Mouse (Mus musculus) hindbrain, embryonic 15.5 days (tissue): ENCODE measurements around the gene Kncn. TPM values are rescaled to one million over a fixed set of nuclear protein-coding genes. Genes with fewer than 3 reads are reported as not detected.
A peak's percentile ranks its signal among the peaks of the same experiment; 100 is the strongest.

ENCODE experiments used
- ATAC-seq: fragments of 200-750 bp; cut with Nextera tagmentation; 2 replicates; pipeline ENCODE4 v1.8.0; 2017; ENCODE audit warnings: low read depth, moderate number of reproducible peaks, moderate TSS enrichment; ENCODE audit not compliant: low FRiP score
- H3K27ac ChIP-seq: fragments of 300-500 bp; sonication (generic); replicated peaks from 2 replicates; pipeline ENCODE4 v1.5.1; 2015; ENCODE audit warnings: mild to moderate bottlenecking, inconsistent platforms
- H3K27me3 ChIP-seq: fragments of 300-500 bp; sonication (generic); 2 replicates; pipeline ENCODE4 v1.6.1; 2015; ENCODE audit warnings: control low read depth, inconsistent platforms
- H3K36me3 ChIP-seq: fragments of 300-500 bp; sonication (generic); 2 replicates; pipeline ENCODE4 v1.6.1; 2015; ENCODE audit warnings: control low read depth, inconsistent platforms
- H3K4me1 ChIP-seq: fragments of 300-500 bp; sonication (generic); replicated peaks from 2 replicates; pipeline ENCODE4 v1.6.1; 2015; ENCODE audit warnings: control low read depth, inconsistent platforms
- H3K4me2 ChIP-seq: fragments of 300-500 bp; sonication (generic); 2 replicates; pipeline ENCODE4 v1.6.1; 2015; ENCODE audit warnings: moderate library complexity, mild to moderate bottlenecking, inconsistent platforms
- H3K4me3 ChIP-seq: fragments of 300-500 bp; sonication (generic); 2 replicates; pipeline ENCODE4 v1.5.1; 2015; ENCODE audit warnings: mild to moderate bottlenecking, inconsistent platforms
- H3K9ac ChIP-seq: fragments of 300-500 bp; sonication (generic); 2 replicates; pipeline ENCODE4 v1.6.1; 2015; ENCODE audit warnings: inconsistent platforms
- H3K9me3 ChIP-seq: fragments of 300-500 bp; sonication (generic); 2 replicates; pipeline ENCODE4 v1.6.1; 2016; ENCODE audit warnings: control low read depth, inconsistent platforms
- WGBS: fragments of 180-500 bp; shearing (Covaris S2); methylation state at CpG from one replicate; pipeline ENCODE4 v1.1.7; 2015; 5-methylcytosine and 5-hydroxymethylcytosine counted together
- polyA plus RNA-seq: library from polyadenylated mRNA; unstranded; fragments of >200 nt; fragmentation: Nextera tagmentation; extraction: Ambion mirVana; gene quantifications from 2 replicates; pipeline ENCODE4 v1.2.1, GENCODE M21; 2015

Kncn gene
- polyA plus RNA-seq, 1 experiment from 2014 or later: 0.14 TPM

GRCm38 (mm10) chr4:115882195-115882594 lies 2.0 kb upstream of the Kncn start:
- ATAC-seq: no peak
- WGBS: 60% methylated on average over 4 of the region's 4 CpGs
- Histone ChIP-seq H3K27me3 (no peaks in the 10 kb centered on the region), H3K27ac (no peak overlapping the region), H3K9me3 (no peaks in the 10 kb centered on the region), H3K9ac (no peak overlapping the region), H3K4me3 (no peak overlapping the region), H3K36me3 (no peaks in the 10 kb centered on the region), H3K4me1 (peaks cover 42% of the 10 kb centered on the region), H3K4me2 (no peak overlapping the region)

DNA sequence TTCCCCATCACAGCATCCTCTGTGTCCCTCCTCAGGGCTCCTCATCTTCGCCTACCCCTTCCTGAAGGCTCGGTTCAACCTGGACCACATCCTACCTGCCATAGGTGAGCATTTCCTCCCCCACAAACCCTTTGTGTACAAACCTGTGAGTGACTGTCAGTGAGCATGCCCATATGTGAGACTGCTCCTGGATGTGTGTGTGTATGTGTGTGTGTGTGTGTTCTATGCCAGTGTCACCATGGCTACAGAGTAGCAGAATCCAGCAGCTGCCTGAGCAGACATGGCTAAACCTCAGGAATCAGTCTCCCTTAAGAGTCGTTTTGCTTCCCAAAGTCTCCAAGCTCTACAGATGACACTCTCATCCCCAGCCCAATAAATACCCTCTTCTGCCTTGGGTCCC lies 1.6 kb downstream of the Kncn start:
- WGBS: 70% methylated on average over 3 of the region's 3 CpGs
- Histone ChIP-seq H3K27ac (peak overlapping the region; percentile 58), H3K27me3 (peaks cover 25% of the 10 kb centered on the region), H3K9ac (no peak overlapping the region), H3K4me2 (no peak overlapping the region), H3K9me3 (no peaks in the 10 kb centered on the region), H3K4me3 (no peak overlapping the region), H3K36me3 (no peaks in the 10 kb centered on the region), H3K4me1 (peaks cover 30% of the 10 kb centered on the region)
- peak; percentile 77 for ATAC-seq

DNA sequence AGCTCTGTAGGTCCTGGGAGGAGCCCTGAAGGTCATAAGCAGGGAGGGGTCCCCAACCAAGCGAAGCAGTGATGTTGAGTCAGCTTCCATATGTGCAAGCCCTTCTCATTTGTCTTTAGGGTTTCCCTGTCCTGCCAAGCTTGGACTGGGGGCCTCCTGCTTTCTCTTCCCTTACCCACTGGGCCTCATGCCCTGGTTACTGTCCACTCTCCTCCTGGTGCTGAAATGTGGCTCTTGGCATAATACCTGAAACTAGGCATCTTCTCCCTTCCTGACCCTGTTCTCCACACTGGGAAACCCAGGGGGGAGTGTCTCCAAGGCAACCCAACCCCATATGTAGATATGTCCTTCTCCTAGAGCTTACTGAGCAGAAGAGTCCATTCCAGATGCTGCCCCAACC lies 2.7 kb downstream of the Kncn start:
- no peak overlapping the region for H3K4me2 ChIP-seq
- no peak overlapping the region for H3K4me3 ChIP-seq
- no peak overlapping the region for H3K9ac ChIP-seq
- 65% methylated on average over 1 of the region's 1 CpGs for WGBS
- H3K9me3 ChIP-seq: no peaks in the 10 kb centered on the region
- no peaks in the 10 kb centered on the region for H3K36me3 ChIP-seq
- no peak overlapping the region for H3K27ac ChIP-seq
- peaks cover 20% of the 10 kb centered on the region for H3K4me1 ChIP-seq
- no peak for ATAC-seq
- H3K27me3 ChIP-seq: peaks cover 34% of the 10 kb centered on the region

DNA sequence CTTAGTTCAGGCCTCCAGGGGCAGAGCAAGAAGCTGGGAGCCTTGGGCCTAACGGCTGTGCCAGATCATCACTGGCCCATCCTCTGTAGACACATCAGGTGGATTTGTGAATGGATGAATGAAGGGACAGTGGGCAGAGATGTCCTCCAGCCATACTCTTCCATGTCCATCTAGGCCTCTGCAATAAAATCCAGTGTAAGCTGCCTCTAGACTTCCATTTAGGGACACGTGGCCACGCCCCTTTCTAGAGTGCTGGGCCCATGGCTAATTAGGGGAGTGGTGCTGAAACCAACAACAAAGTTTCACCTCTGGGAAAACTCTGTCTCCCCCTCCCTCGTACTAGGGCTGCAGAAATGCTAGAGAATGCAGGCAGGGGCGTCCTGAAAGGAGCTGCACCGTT lies 5.9 kb downstream of the Kncn start:
- H3K27me3 ChIP-seq: peaks cover 39% of the 10 kb centered on the region
- H3K4me1 ChIP-seq: peaks cover 17% of the 10 kb centered on the region
- H3K4me2 ChIP-seq: peak overlapping the region; percentile 70
- H3K9me3 ChIP-seq: no peaks in the 10 kb centered on the region
- ATAC-seq: no peak
- WGBS: 10% methylated on average over 6 of the region's 6 CpGs
- peak overlapping the region; percentile 32 for H3K4me3 ChIP-seq
- H3K9ac ChIP-seq: no peak overlapping the region; the same call in 1 of the 2 replicates
- H3K36me3 ChIP-seq: no peaks in the 10 kb centered on the region
- no peak overlapping the region for H3K27ac ChIP-seq

DNA sequence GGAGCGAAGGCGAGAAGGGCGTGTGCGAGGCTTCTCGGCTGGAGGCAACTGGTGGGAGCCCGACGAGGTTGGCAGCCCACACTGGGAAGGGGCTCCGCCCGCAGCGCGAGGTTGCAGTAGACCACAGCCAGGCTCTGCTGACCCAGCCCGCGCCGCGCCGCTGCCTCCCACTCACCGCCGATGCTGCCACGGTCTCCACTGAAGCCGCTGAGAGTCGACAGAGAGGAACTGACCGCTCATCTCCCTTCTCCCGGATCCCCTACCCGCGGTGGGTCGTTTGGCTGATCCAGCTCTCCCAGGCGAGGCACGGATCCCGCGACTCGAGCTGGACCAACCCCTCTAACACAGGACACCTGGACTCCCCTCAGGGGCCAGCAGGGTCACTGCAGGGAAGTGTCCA lies 6.4 kb downstream of the Kncn start, which contains the start of gene 6430628N08Rik:
Gene 6430628N08Rik (plus strand): TSS at position 113 of the 400 bp plus-strand sequence.
- 2% methylated on average over 28 of the region's 31 CpGs for WGBS
- no peak within 1 kb of the TSS; the same call in 1 of the 2 replicates for H3K9ac ChIP-seq

DNA sequence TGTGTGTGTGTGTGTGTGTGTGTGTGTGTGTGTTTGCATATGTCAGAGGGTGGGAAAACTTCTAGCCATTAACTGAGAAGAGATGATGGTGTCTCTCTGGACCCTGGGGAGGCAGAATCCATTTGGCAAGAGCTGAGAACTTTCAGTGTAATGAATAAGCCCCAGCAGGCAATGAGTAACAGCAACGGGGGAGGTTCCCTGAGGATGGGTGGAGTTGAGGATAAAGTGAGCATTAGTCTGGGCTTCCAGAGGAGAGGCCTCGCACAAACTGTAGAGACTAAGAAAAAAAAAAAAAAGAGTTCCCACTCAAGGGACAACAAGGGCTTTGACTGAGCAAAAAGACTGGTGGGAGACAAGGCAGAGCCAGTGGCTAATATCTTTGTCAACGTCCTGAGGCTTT lies 10.1 kb downstream of the Kncn start:
- 10% methylated on average over 3 of the region's 3 CpGs for WGBS
- H3K9me3 ChIP-seq: no peaks in the 10 kb centered on the region
- H3K4me3 ChIP-seq: no peak overlapping the region
- H3K36me3 ChIP-seq: no peaks in the 10 kb centered on the region
- H3K4me1 ChIP-seq: peaks cover 17% of the 10 kb centered on the region
- no peak overlapping the region for H3K27ac ChIP-seq
- no peak overlapping the region for H3K9ac ChIP-seq
- H3K4me2 ChIP-seq: no peak overlapping the region
- peaks cover 61% of the 10 kb centered on the region for H3K27me3 ChIP-seq
- ATAC-seq: no peak

More for the DNA sequence above, 6.4 kb downstream of the Kncn start, which contains the start of gene 6430628N08Rik:
- Histone ChIP-seq H3K4me1 (peaks cover 14% of the 10 kb centered on the region), H3K27me3 (peaks cover 39% of the 10 kb centered on the region), H3K9me3 (no peaks in the 10 kb centered on the region), H3K36me3 (no peaks in the 10 kb centered on the region), H3K27ac (no peak within 1 kb of the TSS), H3K4me3 (peak within 1 kb of the TSS; percentile 32), H3K4me2 (peak within 1 kb of the TSS; percentile 70)
- ATAC-seq: no peak

- Histone ChIP-seq H3K9me3 (no peaks in the 10 kb centered on the region), H3K27ac (no peak overlapping the region), H3K27me3 (peaks cover 56% of the 10 kb centered on the region), H3K4me1 (peaks cover 9% of the 10 kb centered on the region), H3K36me3 (no peaks in the 10 kb centered on the region), H3K9ac (peak overlapping the region; percentile 34; the same call in 1 of the 2 replicates), H3K4me2 (peak overlapping the region; percentile 86), H3K4me3 (peak overlapping the region; percentile 40)
- ATAC-seq: peak; percentile 59; the same call in 1 of the 2 replicates
- under 1% methylated on average over 56 of the region's 56 CpGs for WGBS
These were observed 13.9 kb downstream of the Kncn start for GRCm38 (mm10) chr4:115897901-115898631.

DNA sequence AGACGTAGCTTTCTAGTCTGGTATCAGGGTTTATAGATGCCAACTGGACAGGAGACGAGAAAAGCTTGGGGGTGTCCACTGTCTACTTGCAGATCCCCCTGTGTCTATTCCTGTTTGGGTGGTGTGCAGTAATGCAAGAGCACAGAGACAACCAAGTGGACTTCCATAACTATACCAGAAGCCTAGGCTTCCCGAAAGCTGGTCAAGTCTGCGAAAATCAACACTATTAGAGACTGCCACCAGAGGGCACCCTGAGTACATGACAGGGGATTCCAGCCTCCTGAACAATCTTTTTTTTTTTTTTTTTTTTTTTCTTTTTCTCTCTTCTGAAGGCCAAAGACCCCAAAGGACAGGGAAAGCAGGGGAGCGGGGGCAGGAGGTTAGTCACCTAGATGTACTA lies 18.6 kb downstream of the Kncn start:
- Histone ChIP-seq H3K9me3 (no peaks in the 10 kb centered on the region), H3K9ac (no peak overlapping the region), H3K4me1 (peaks cover 14% of the 10 kb centered on the region), H3K27me3 (peaks cover 74% of the 10 kb centered on the region), H3K27ac (no peak overlapping the region), H3K36me3 (no peaks in the 10 kb centered on the region), H3K4me2 (no peak overlapping the region), H3K4me3 (no peak overlapping the region)
- ATAC-seq: no peak; the same call in 1 of the 2 replicates
- 16% methylated on average over 5 of the region's 5 CpGs for WGBS

DNA sequence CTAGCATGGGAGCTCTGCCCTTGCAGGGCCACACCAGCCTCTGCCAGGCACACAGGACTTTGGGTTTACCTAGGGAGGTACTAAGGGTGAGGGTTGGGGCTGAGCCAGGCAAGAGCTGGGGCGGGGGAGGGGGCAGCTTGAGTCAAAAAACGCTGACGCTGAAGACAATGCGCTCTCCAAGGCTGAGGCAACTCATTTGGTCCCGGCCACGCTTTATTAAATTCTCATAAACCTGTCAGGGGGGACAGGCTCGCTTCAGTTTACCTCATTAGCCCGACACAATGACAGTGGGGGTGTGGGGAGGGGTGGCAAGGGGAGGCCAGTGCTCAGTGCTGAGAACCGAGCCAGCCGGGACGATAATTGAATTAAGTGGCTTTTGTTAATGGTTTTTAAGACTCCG lies 20.2 kb downstream of the Kncn start:
- H3K4me3 ChIP-seq: no peak overlapping the region
- H3K4me1 ChIP-seq: peaks cover 6% of the 10 kb centered on the region
- H3K27me3 ChIP-seq: peaks cover 64% of the 10 kb centered on the region
- ATAC-seq: no peak
- no peaks in the 10 kb centered on the region for H3K36me3 ChIP-seq
- H3K27ac ChIP-seq: no peak overlapping the region
- no peak overlapping the region for H3K9ac ChIP-seq
- WGBS: 4% methylated on average over 12 of the region's 12 CpGs
- H3K9me3 ChIP-seq: no peaks in the 10 kb centered on the region
- no peak overlapping the region for H3K4me2 ChIP-seq

DNA sequence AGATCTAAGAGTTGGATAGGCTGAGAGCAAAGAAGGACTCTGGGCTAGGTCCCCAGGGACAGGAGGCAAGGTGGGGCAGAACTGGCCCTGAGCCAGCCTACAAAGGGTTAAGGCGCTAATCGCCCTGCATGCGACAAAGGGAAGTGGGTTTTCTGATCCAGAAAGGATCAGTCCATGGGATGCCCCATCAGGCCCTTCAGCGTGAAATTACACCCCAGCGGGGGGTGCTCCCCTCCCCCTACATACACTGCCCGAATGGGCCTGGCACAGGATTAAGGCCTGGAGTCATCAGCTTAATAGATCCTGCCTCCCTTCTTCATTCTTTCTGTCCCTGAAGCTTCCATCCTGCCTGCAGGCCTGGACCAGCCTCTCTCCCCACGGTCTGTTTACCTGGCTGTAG lies 21.5 kb downstream of the Kncn start:
- Histone ChIP-seq H3K9me3 (no peaks in the 10 kb centered on the region), H3K9ac (no peak overlapping the region), H3K36me3 (no peaks in the 10 kb centered on the region), H3K4me1 (peaks cover 6% of the 10 kb centered on the region), H3K4me3 (no peak overlapping the region), H3K4me2 (no peak overlapping the region), H3K27me3 (peaks cover 51% of the 10 kb centered on the region), H3K27ac (no peak overlapping the region)
- 5% methylated on average over 7 of the region's 7 CpGs for WGBS
- no peak for ATAC-seq

DNA sequence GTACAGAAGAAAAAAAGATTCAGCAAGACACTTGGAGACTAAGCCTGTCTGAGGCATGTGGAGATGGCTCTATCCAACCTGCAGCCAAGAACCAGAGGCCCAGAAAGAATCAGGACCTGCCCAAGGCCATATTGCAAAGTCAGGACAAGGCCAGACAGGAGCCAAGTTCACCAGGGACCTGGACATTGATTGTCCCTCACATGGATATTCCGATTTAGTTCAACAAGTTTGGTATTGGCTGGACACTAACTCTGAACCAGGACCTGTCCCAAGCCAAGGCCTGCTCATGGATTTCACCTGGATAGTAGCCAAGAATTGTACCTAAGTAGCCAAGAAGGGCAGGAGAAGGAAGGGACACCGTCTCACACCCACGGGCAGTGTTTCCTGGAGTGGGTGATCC lies 22.6 kb downstream of the Kncn start:
- no peak overlapping the region for H3K9ac ChIP-seq
- no peaks in the 10 kb centered on the region for H3K9me3 ChIP-seq
- no peak overlapping the region for H3K4me2 ChIP-seq
- no peak overlapping the region for H3K4me3 ChIP-seq
- WGBS: 82% methylated on average over 3 of the region's 3 CpGs
- no peak overlapping the region for H3K27ac ChIP-seq
- H3K4me1 ChIP-seq: peaks cover 6% of the 10 kb centered on the region
- no peaks in the 10 kb centered on the region for H3K36me3 ChIP-seq
- peaks cover 58% of the 10 kb centered on the region for H3K27me3 ChIP-seq
- no peak for ATAC-seq

DNA sequence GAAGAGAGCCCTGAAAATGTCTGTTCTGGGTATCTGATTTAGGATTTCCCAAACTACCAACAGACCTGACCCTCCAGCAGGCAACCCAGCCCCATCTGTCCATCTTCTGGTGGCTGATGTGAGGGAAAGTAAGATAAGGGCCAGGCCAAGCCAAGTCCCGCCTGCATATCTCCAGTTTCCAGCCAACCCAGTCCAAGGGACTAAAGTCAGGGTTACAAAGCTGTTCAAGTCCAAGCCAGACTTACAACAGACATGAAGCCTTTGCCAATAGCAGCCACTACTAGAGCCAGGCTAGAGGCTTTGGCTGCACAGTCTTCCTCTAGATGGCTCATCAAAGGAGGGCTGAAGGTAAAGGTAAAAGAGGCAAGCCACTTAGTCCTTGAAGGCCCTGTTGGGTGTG lies 23.8 kb downstream of the Kncn start:
- peaks cover 6% of the 10 kb centered on the region for H3K4me1 ChIP-seq
- H3K9me3 ChIP-seq: no peaks in the 10 kb centered on the region
- peaks cover 56% of the 10 kb centered on the region for H3K27me3 ChIP-seq
- ATAC-seq: no peak
- H3K4me2 ChIP-seq: no peak overlapping the region
- H3K27ac ChIP-seq: no peak overlapping the region
- H3K36me3 ChIP-seq: no peaks in the 10 kb centered on the region
- 84% methylated on average over 1 of the region's 1 CpGs for WGBS
- no peak overlapping the region for H3K4me3 ChIP-seq
- no peak overlapping the region for H3K9ac ChIP-seq
